Comparison of ENCODE assay signal across 20 mouse cellular contexts in the genomic region with DNA sequence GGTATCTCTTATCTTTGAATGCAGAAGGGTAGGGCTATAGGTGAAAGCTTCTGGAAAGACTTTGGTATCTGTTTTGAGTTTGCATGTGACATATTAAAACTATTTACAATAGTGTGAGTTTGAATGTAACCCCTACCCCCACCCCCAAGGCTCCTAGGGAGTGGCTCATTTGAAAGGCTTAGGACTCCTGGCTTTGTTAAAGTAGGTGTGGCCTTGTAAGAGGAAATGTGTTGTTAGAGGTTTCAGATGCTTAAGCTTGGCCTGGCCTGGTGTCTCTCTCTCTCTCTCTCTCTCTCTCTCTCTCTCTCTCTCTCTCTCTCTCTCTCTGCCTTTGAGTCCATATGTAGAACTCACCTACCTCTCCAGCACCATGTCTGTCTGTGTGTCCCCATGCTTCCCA.
"Had no signal": no experiment of that assay in that cellular context is flagged by ENCODE, and none has a peak within 500 bp of the region (broad histone marks: within the 10 kb centered on the region; RNA-seq: fewer than 3 reads in every experiment).

No protein-coding gene starts in this region.

- H3K27me3 ChIP-seq: kidney, embryonic 15.5 days; limb, embryonic 12.5 days; limb, embryonic 15.5 days; megakaryocyte, embryonic 14.5 days; stomach, embryonic 15.5 days had no signal

- H3K27ac ChIP-seq: kidney, embryonic 15.5 days; limb, embryonic 12.5 days; limb, embryonic 15.5 days; liver, embryonic 14.5 days; stomach, embryonic 15.5 days had no signal

- H3K4me2 ChIP-seq: kidney, embryonic 15.5 days; limb, embryonic 12.5 days; limb, embryonic 15.5 days; liver, embryonic 11.5 days; lung, embryonic 14.5 days; midbrain, embryonic 11.5 days; stomach, embryonic 15.5 days had no signal

- DNase-seq: kidney, adult 11 months; kidney, adult 8-10 months; kidney, postnatal 10 days; kidney, postnatal 4 days; layer of hippocampus, adult 9-11 months; liver, postnatal 0 days; lung, embryonic 14.5 days; midbrain, embryonic 14.5 days; thymus, adult 18-20 months; thymus, postnatal 36 days had no signal

- H3K4me3 ChIP-seq: kidney, embryonic 15.5 days; layer of hippocampus, adult 2 months; limb, embryonic 12.5 days; limb, embryonic 15.5 days; megakaryocyte, embryonic 14.5 days; stomach, embryonic 15.5 days had no signal

- H3K4me1 ChIP-seq: limb, embryonic 15.5 days had no signal

- ATAC-seq: lung, postnatal 0 days had no signal

- H3K36me3 ChIP-seq: kidney, embryonic 15.5 days; limb, embryonic 15.5 days; stomach, embryonic 15.5 days had no signal

- H3K9ac ChIP-seq: kidney, embryonic 15.5 days; limb, embryonic 12.5 days; limb, embryonic 15.5 days; liver, embryonic 14.5 days; liver, postnatal 0 days; lung, embryonic 14.5 days; stomach, embryonic 15.5 days had no signal

- H3K9me3 ChIP-seq: kidney, embryonic 15.5 days; limb, embryonic 12.5 days; limb, embryonic 15.5 days; megakaryocyte, embryonic 14.5 days; stomach, embryonic 15.5 days had no signal
